ENCODE assay signal across 16 mouse cellular contexts in the genomic region with DNA sequence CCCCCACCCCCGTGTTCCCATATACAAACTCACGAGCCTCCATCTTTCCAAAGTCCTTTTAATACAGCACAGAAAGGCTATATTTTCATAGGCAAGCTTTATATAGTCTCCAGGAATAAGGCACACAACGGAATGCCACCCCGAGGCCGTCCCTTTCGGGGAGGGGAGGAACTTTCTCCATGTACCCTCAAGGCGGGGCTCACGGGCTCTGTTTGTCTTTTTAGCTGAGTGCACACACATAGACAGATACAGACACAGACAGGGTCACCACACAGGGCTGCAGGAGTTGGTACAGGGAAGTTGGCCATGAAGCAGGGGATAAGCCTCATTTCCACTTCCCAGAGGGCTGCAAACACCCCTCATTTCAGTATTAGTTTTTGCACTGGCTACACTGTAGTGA. TPM values are rescaled to one million over a fixed set of nuclear protein-coding genes. Genes with fewer than 3 reads are reported as not detected.
DNase-seq lines count a peak whose midpoint lies in the region; ATAC-seq and TF ChIP-seq lines count a peak whose summit lies in the region.
"Had no signal": no experiment of that assay in that cellular context is flagged by ENCODE, and none has a peak within 500 bp of the region (broad histone marks: within the 10 kb centered on the region; RNA-seq: fewer than 3 reads in every experiment).

No protein-coding gene starts in this region.

- no peaks in the 10 kb centered on the region for H3K9me3 ChIP-seq in heart, embryonic 11.5 days (replicated peaks; ENCODE audit: control insufficient read depth, low read length)
- H3K9me3 ChIP-seq in liver, postnatal 0 days (ENCODE audit: low read length) = no peaks in the 10 kb centered on the region

- no peak for TF ChIP-seq POLR2A in embryonic fibroblast, embryonic 13.5 days (IDR thresholded peaks at IDR 0.05; ENCODE audit: low read depth, low read length)

- H3K36me3 ChIP-seq in heart, embryonic 11.5 days (ENCODE audit: control insufficient read depth, insufficient read depth, low read length) = no peaks in the 10 kb centered on the region
- H3K36me3 ChIP-seq in liver, postnatal 0 days (replicated peaks; ENCODE audit: insufficient read depth, low read length) = peaks cover 13% of the 10 kb centered on the region; the same call in 1 of the 2 replicates

- 54% methylated on average over 8 of the region's 8 CpGs for WGBS in heart, embryonic 11.5 days (ENCODE audit: insufficient replicate concordance)
- WGBS in liver, postnatal 0 days (ENCODE audit: insufficient replicate concordance) = 50% methylated on average over 8 of the region's 8 CpGs

- H3K27ac ChIP-seq in heart, embryonic 11.5 days (ENCODE audit: low read depth, low read length) = peak overlapping the region; percentile 77
- peak overlapping the region; percentile 30 for H3K27ac ChIP-seq in embryonic fibroblast, embryonic 13.5 days (ENCODE audit: insufficient read depth, low read length)
- 0 out of 2 replicates have a peak overlapping the region, but pooled peaks have one; percentile 12 for H3K27ac ChIP-seq in liver, postnatal 0 days (ENCODE audit: low read depth)

- H3K4me2 ChIP-seq in heart, embryonic 11.5 days = no peak overlapping the region
- H3K4me2 ChIP-seq in liver, postnatal 0 days (ENCODE audit: low read depth, low read length) = no peak overlapping the region

- no peak overlapping the region for H3K4me3 ChIP-seq in heart, embryonic 11.5 days (ENCODE audit: low read depth, low read length)
- no peak overlapping the region for H3K4me3 ChIP-seq in embryonic fibroblast, embryonic 13.5 days (ENCODE audit: insufficient read depth, low read length)
- no peak overlapping the region for H3K4me3 ChIP-seq in liver, postnatal 0 days (ENCODE audit: low read depth, low read length)
- H3K4me3 ChIP-seq: erythroblast, embryonic 14.5 days had no signal

- peaks cover 48% of the 10 kb centered on the region for H3K4me1 ChIP-seq in heart, embryonic 11.5 days (ENCODE audit: control insufficient read depth, insufficient read depth, low read length)
- peaks cover 9% of the 10 kb centered on the region for H3K4me1 ChIP-seq in embryonic fibroblast, embryonic 13.5 days (ENCODE audit: control insufficient read depth, insufficient read depth, low read length)
- peaks cover 43% of the 10 kb centered on the region for H3K4me1 ChIP-seq in liver, postnatal 0 days (ENCODE audit: insufficient read depth)

- TF ChIP-seq EP300 in liver, postnatal 0 days (IDR thresholded peaks at IDR 0.05; ENCODE audit: low read depth) = no peak

- no peak for TF ChIP-seq CTCF in embryonic fibroblast, embryonic 13.5 days (IDR thresholded peaks at IDR 0.05; ENCODE audit: borderline replicate concordance, insufficient read depth, low read length)
- no peak for TF ChIP-seq CTCF in liver, postnatal 0 days (IDR thresholded peaks at IDR 0.05; ENCODE audit: low read depth)

- DNase-seq in heart, adult 9 months (ENCODE audit: low spot score in 2 of 2) = no peak
- peak; percentile 46 to 56 for DNase-seq in kidney, postnatal 4 days
- no peak for DNase-seq in kidney, postnatal 14 days
- no peak for DNase-seq in liver, postnatal 0 days
- DNase-seq in testis, postnatal 10 days (ENCODE audit: low spot score) = no peak
- no peak for DNase-seq in MN1 (ENCODE audit: low spot score)
- DNase-seq: B cell, adult 2 months; cerebellum, adult 11 months; heart, adult 11 months; layer of hippocampus, adult 9-11 months; left cerebral cortex, postnatal 4 days; right cerebral cortex, postnatal 25 days; thymus, postnatal 4 days had no signal

- no peaks in the 10 kb centered on the region for H3K27me3 ChIP-seq in heart, embryonic 11.5 days (ENCODE audit: control insufficient read depth, insufficient read depth, low read length)
- H3K27me3 ChIP-seq in liver, postnatal 0 days (ENCODE audit: insufficient read depth, low read length) = no peaks in the 10 kb centered on the region

- ATAC-seq in heart, embryonic 11.5 days (replicated peaks; ENCODE audit: insufficient number of reproducible peaks, low FRiP score, low TSS enrichment) = no peak
- no peak for ATAC-seq in liver, postnatal 0 days

- H3K9ac ChIP-seq in heart, embryonic 11.5 days (ENCODE audit: low read depth, low read length) = no peak overlapping the region
- no peak overlapping the region for H3K9ac ChIP-seq in liver, postnatal 0 days (replicated peaks)

RNA-seq across cellular contexts. Expression of gene Ppif, which starts 17.6 kb away (rescaled TPM):
- 92.7 and 99.4 TPM in 2 replicates for polyA plus RNA-seq in heart, embryonic 11.5 days (2014; fragmentation: Nextera tagmentation; extraction: Ambion mirVana)
- 11.3 and 11.6 TPM in 2 replicates for polyA plus RNA-seq in embryonic fibroblast, embryonic 13.5 days (2011; ENCODE audit: insufficient read length, low read depth, missing spikeins)
- polyA plus RNA-seq in liver, postnatal 0 days (2015; fragmentation: Nextera tagmentation; extraction: Ambion mirVana) = 36.0 and 38.4 TPM in 2 replicates

RNA-seq across cellular contexts. Expression of gene Zcchc24, which starts 57.2 kb away (rescaled TPM):
- 18.9 and 22.6 TPM in 2 replicates for polyA plus RNA-seq in heart, embryonic 11.5 days (2014; fragmentation: Nextera tagmentation; extraction: Ambion mirVana)
- polyA plus RNA-seq in embryonic fibroblast, embryonic 13.5 days (2011; ENCODE audit: insufficient read length, low read depth, missing spikeins) = 116 and 122 TPM in 2 replicates
- polyA plus RNA-seq in liver, postnatal 0 days (2015; fragmentation: Nextera tagmentation; extraction: Ambion mirVana) = 13.7 and 13.8 TPM in 2 replicates

Comparison
In these comparisons a context has a peak if more than half of its experiments do, and no peak if none do; other contexts are left out.
1. DNase-seq: peak in kidney, postnatal 4 days (2 of 2); none in heart, adult 9 months (0 of 2), kidney, postnatal 14 days (single experiment), liver, postnatal 0 days (single experiment), testis, postnatal 10 days (single experiment) and MN1 (single experiment).
2. H3K27ac ChIP-seq: peak in every context shown above with its lines; median percentile 77 in heart, embryonic 11.5 days; 30 in embryonic fibroblast, embryonic 13.5 days; 12 in liver, postnatal 0 days.